Mouse (Mus musculus): Measurements from ENCODE around the gene Klhl10.

GRCm38 (mm10) chr11:100505997-100506396 is 64.3 kb downstream of the Klhl10 start:
- TF ChIP-seq CTCF (IDR thresholded peaks at IDR 0.05; ENCODE audit: control insufficient read depth, insufficient read depth, insufficient read length) = no peak
- TF ChIP-seq CEBPB (IDR thresholded peaks at IDR 0.05; ENCODE audit: low read depth) = no peak
- TF ChIP-seq MYOG (IDR thresholded peaks at IDR 0.05; ENCODE audit: control insufficient read depth, extremely low read depth, insufficient read length) = no peak
- no peak for TF ChIP-seq USF1 (IDR thresholded peaks at IDR 0.05; ENCODE audit: low read depth)
- no peak for TF ChIP-seq MAX (IDR thresholded peaks at IDR 0.05)

All from C2C12 (cell line).